Mouse (Mus musculus) gastrocnemius, postnatal 4 days (tissue): ENCODE results near the gene Pdss2. TPM values are rescaled to one million over a fixed set of nuclear protein-coding genes. Genes with fewer than 3 reads are reported as not detected.

Experiments used
- DNase-seq, 2 experiments: peaks; one replicate each; pipeline ENCODE4 v3.0.0; 2021 to 2022; ENCODE audit warnings: low spot score in 2 of 2, mixed read lengths in 2 of 2
- total RNA-seq, 2 experiments: library from RNA; stranded (reverse); gene quantifications; 2 replicates each; pipeline ENCODE4 v1.2.3; 2021

Gene Pdss2
- total RNA-seq, 2 experiments from 2014 or later = 17.6 to 20.5 TPM

DNA sequence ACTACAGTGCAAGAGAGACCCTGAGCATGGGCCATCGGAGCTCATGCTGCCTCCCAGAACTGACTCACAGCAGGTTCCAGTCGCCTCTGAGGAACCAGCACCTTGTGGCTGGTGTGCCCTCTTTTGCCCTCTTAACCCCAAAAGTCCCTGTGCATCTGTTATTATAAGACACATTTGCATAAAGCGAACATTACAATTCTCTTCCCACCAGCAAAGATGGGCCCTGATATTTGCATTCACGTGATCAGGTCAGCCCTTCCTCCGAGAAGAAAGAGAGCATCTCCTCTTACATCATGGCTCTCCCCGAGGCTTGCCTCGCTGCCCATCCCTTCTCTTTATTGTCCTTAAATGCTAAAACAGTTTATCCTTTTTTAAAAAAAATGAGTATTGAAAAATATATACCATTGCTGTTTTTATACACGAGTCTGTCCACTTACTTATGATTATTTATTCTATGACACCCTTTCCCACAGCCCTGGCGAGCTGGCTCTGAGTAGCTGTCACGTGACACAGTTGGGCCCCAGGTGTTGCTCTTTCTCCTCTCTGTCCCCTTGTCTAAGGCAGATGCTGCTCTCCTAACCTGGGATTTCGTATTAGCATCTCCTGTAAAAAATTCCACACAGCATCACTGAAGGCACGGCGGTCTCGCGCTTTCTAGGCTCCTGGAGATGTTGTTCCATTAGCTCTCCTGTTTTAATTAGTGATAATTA is 200.9 kb downstream of the Pdss2 start:
- no peak for DNase-seq

- DNase-seq = no peak
Observed at GRCm38 (mm10) chr10:43424545-43424944, 203.3 kb downstream of the Pdss2 start.

DNA sequence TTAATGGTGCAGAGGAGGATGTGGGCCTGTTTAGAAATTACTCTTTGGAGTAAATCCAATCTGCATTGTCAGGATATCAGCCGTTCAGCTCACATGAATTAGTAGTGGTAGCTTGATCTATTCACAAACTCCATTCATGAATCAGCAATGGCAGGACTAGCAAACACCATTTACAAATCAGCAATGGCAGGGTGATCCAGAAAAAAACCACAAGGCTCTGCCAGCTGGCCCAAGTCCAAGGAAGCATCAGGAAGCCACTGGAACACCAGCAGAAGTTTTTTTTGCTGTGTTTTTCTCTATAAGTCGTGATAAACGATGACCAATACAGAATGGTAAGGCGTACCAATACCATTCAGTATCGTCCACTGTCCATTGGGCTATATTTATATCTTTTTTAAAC is 209.3 kb downstream of the Pdss2 start:
- no peak for DNase-seq

- no peak for DNase-seq
Observed at GRCm38 (mm10) chr10:43434326-43434725, 213.0 kb downstream of the Pdss2 start.

GRCm38 (mm10) chr10:43435757-43436156 is 214.5 kb downstream of the Pdss2 start:
- no peak for DNase-seq

DNA sequence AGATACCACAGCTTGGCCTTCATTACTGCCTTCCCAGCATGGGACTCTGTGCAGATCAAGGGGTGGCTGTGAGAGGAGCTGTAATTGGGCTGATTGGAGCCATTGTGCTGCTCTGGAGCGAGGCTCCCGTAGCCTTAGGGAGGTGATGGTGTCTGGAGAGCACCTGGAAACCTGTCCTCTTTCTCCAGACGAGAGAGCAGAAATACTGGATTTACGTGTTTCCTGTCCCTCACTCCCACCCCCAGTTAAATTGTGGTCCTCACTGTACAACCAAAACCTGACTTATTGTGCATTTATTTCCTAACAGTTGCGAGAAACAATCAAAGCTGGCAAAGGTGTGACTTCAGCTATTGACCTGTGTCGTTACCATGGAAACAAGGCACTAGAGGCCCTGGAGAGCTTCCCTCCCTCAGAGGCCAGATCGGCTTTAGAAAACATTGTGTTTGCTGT is 218.2 kb downstream of the Pdss2 start:
- DNase-seq = no peak

DNA sequence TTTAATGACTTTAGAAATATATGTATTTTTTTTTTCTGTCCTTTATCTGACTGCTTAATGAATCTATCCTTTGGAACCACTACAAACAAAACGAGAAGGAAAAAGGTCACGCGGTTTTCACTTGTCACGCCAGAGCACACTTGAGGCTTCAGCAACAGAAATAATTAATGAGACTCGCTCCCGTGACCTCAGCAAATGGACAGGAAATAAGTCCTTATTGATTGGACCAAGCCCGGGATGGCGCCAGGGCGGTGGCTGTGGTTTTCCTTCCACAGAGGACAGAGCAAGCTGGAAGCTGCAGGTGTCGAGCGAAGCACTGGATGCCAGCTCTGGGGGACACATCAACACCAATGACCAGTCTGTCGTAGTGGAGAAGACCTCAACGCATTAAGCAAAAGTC is 218.8 kb downstream of the Pdss2 start:
- DNase-seq = no peak

GRCm38 (mm10) chr10:43440981-43441740 is 219.9 kb downstream of the Pdss2 start:
- no peak for DNase-seq

DNA sequence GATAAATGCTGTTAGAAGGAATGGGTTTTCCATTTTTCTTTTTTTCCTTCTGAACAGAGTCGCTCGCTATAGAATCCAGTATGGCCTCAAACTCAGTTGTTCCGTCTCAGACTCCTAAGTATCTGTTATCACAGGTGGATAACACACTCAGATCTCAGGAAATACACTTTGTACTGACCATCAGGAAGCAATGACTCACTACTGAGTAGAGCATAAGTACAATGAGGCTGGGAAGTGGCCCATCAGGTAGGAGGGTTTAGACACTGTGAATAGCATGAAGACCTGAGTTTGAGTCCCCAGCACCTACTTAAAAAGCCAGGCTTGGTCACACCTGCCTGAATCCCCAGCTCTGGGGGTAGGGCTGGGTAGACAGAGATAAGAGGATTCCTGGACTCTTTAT is 227.4 kb downstream of the Pdss2 start:
- DNase-seq = no peak

DNA sequence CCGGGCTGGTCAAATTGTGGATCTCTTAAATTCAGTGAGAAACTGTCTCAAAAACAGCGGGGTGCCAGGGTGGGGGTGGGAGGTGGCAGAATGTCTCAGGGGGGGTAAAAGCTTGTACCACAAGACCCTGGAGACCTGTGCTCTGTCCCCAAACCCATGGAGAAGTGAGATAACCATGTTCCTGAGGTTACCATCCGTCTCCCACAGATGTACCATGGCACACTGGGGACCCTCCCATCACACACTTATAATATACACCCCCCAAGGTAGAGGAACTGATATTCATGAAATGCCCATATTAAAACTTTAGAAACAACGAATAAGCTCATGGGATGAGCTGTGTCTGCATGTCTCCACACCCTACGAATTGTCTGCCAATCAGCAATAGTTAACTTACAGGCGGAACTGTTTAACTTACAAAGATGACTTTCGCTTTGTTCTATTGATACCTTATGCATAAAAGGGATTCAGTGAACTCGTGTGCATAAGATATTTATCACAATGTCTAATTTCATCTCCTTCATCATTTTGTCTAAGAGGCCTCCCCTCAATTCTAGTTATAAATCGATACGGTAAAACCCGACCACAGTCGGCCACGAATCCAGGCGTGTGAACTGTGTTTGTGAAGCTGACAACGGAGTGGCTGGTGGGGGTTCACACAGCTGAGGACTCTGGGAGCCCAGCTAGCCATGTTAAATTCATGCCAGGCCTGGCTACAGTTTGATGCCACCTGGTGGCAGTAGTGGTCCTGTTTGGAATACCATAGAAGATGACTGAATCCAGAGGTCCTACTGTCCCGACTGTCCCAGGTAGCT is 230.8 kb downstream of the Pdss2 start:
- peak; percentile 34 to 71 for DNase-seq

DNA sequence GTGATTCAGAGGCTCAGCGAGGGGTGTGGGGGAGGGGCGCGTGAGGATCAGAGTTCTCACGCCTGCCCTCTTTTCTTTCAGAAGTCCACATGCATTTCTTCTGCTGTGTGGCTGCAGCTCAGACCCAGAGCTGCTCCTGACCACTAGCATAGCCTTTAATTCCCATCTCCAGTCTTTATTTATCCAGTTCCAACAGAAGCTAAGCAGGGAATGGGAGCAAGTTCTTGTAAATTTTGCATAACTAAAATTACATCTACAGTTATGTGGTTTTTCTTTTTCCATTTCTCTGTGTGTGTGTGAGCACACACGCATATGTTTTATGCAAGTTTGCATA is 231.3 kb downstream of the Pdss2 start:
- no peak for DNase-seq

GRCm38 (mm10) chr10:43454219-43454618 is 232.9 kb downstream of the Pdss2 start:
- no peak for DNase-seq

DNA sequence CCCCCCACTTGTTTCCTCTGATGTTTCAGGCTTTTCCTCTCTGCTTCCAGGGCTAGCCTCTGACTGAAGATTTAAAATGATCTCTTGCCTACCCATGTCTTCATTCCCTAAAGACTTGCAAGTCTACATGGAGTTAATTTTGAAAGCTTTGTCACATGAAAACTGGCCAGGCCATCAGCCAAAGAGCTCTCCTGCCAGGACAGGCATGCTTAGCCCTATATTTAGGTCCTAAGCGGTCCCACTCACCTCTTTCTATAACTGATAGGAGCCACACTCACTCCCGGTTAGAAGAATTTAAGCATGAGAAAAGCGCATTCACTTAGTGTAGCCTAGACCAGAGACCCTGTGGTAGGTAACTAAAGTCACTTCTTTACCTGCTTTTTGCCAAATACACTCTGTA is 233.4 kb downstream of the Pdss2 start:
- DNase-seq = no peak

DNA sequence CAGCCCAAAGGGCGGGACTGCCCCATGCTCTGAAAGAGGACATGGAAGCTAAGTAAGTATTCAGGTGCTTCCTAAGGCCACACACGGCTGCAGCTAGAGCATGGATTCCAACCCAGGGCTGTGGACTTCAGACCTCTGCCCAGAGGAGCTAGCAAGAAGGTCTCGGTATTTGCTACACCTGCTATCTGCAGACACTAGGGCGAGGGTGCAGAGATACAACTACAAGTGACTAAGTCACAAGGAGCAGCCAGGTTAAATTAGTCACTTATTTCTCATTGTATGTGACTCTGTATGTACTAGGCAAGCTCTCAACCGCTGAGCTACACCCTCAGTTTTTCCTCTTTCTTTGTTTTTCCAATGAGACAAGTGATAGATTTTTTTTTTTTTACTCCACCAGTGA is 241.5 kb downstream of the Pdss2 start:
- DNase-seq = no peak

- no peak for DNase-seq
Observed at GRCm38 (mm10) chr10:43463227-43463626, 241.9 kb downstream of the Pdss2 start.

DNA sequence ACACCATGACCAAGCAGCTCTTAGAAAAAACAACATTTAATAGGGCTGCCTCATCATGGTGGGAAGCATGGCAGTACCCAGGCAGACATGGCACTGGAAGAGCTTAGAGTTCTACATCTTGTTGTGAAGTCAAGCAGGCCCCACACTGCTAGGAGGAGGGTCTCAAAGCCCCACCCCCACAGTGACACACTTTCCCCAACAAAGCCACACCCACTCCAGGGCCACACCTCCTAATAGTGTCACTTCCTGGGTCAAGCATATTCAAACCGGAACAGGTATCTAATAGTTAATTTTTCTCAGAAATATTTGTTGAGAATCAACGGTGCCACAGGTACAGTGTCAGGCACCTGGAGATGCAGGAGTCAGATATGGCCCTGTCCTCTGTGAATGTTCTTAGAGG is 244.9 kb downstream of the Pdss2 start:
- no peak for DNase-seq

DNA sequence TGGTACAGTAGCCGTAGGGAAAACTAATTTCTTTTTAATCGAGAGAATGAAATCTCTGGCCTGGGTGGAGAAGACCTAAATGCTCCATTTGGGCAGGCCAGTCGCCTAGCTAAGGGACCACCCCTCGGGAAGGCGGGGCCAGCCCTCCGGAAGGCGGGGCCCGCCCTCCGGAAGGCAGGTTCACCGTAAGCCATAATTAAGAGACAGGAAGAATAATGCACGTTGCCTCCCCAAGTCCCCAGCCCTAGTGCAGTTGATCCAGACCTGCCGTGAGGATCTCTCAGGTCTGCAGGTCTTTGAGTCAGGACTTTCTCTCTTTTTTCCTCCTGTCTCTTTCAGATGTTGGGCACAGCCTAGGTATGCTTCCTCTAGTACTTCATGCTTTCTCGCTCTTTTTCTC is 246.4 kb downstream of the Pdss2 start:
- no peak for DNase-seq

GRCm38 (mm10) chr10:43468293-43468692 is 247.0 kb downstream of the Pdss2 start:
- DNase-seq = no peak

DNA sequence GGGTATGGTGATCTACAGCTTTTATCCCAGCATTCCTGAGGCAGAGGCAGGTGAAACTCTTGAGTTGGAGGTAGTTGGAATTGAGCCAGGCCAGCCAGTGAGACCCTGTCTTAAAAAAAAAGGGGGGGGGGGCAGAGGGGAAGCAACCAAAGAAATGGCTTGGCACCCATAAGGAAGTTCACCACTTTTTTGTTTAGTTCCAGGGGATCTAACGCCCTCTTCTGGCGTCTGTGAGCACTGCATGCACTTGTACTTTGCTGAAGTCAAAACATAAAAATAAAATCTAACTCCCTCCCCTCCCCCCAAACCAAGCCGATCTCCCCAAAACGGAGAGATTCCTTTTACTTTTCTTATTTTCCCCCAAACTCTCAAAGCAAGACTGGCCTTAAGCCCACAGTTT is 254.1 kb downstream of the Pdss2 start:
- no peak for DNase-seq

GRCm38 (mm10) chr10:43477459-43477858 is 256.2 kb downstream of the Pdss2 start:
- DNase-seq = no peak

DNA sequence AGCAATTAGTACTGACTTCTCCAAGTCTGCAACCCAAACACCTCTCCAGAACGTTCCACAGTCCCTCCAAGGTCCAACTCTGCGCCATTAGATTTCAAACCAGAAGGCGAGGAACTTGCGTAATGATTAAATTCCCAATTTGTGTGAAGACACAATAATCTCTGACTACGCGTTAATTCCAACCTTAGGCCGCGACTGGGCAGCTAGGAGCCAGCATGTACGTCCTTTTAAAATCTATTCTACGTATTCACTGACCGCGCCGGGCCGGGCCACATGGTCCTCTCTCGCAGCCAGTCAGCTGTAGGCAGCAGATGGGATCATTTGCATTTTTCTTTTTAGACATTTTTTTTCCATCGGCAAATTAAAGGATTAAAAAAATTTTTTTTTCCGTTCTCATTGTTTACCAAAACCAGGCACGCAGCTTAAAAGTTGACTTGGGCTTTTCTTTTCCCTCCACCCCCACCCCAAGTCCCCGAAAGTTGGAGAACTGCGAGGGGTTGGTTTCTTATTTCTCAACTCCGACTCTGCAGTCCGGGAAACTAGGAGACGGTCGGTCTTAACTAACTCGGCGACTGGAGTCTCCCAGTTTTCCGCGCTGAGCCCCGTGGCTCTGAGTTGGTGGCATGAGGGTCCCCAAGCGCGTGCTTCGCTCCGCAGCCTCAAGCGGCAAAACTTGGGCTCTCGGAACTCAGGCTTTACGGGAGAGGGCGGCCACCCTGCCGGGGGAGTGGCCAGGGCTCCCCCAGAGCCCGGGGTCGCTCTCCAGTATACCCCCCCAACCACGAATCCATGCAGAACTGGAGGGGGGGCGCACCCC is 256.8 kb downstream of the Pdss2 start:
- DNase-seq = peak in 1 of 2 experiments; percentile 50
